Mouse (Mus musculus) intestine, embryonic 16.5 days (tissue): ENCODE results near the gene Tmem119. TPM values are rescaled to one million over a fixed set of nuclear protein-coding genes. Genes with fewer than 3 reads are reported as not detected.
A peak's percentile ranks its signal among the peaks of the same experiment; 100 is the strongest.

Experiments
- ATAC-seq: fragments of 200-750 bp; cut with Nextera tagmentation; 2 replicates; pipeline ENCODE4 v1.8.0; 2017; ENCODE audit warnings: moderate TSS enrichment, moderate library complexity
- H3K27ac ChIP-seq: fragments of 300-500 bp; sonication (generic); 2 replicates; pipeline ENCODE4 v1.5.1; 2014; ENCODE audit warnings: mild to moderate bottlenecking, low read length
- H3K27me3 ChIP-seq: fragments of 300-500 bp; sonication (generic); replicated peaks from 2 replicates; pipeline ENCODE4 v1.6.1; 2014; ENCODE audit warnings: low read length, control low read depth, mixed read lengths; ENCODE audit not compliant: control insufficient read depth, insufficient read depth
- H3K36me3 ChIP-seq: fragments of 300-500 bp; sonication (generic); 2 replicates; pipeline ENCODE4 v1.6.1; 2014; ENCODE audit warnings: low read length, control low read depth; ENCODE audit not compliant: control insufficient read depth, insufficient read depth
- H3K4me1 ChIP-seq: fragments of 300-500 bp; sonication (generic); 2 replicates; pipeline ENCODE4 v1.6.1; 2014; ENCODE audit warnings: low read length, control low read depth, mixed read lengths; ENCODE audit not compliant: control insufficient read depth, insufficient read depth
- H3K4me2 ChIP-seq: fragments of 300-500 bp; sonication (generic); 2 replicates; pipeline ENCODE4 v1.6.1; 2014; ENCODE audit warnings: low read depth, low read length, control low read depth
- H3K4me3 ChIP-seq: fragments of 300-500 bp; sonication (generic); 2 replicates; pipeline ENCODE4 v1.5.1; 2014; ENCODE audit warnings: mild to moderate bottlenecking, low read length
- H3K9ac ChIP-seq: fragments of 300-500 bp; sonication (generic); 2 replicates; pipeline ENCODE4 v1.6.1; 2014; ENCODE audit warnings: low read depth, low read length
- H3K9me3 ChIP-seq: fragments of 300-500 bp; sonication (generic); 2 replicates; pipeline ENCODE4 v1.6.1; 2016; ENCODE audit warnings: low read length, control low read depth; ENCODE audit not compliant: control insufficient read depth
- WGBS: fragments of 180-500 bp; shearing (Covaris S2); extraction: QIAGEN DNeasy Blood & Tissue Kit; methylation state at CpG from one replicate; pipeline ENCODE4 v1.1.7; 2014; 5-methylcytosine and 5-hydroxymethylcytosine counted together
- polyA plus RNA-seq: library from polyadenylated mRNA; unstranded; fragments of >200 nt; fragmentation: Nextera tagmentation; extraction: Ambion mirVana; gene quantifications from 2 replicates; pipeline ENCODE4 v1.2.1, GENCODE M21; 2015

Gene Tmem119
- polyA plus RNA-seq, 1 experiment from 2014 or later: 63.7 TPM

GRCm38 (mm10) chr5:113840443-113840842 is 40.1 kb upstream of the Tmem119 start:
- H3K4me3 ChIP-seq: no peak overlapping the region
- no peaks in the 10 kb centered on the region for H3K9me3 ChIP-seq
- H3K4me1 ChIP-seq: peaks cover 6% of the 10 kb centered on the region; the same call in 1 of the 2 replicates
- peaks cover 10% of the 10 kb centered on the region for H3K36me3 ChIP-seq
- no peak for ATAC-seq
- WGBS: 85% methylated on average over 4 of the region's 4 CpGs
- no peak overlapping the region for H3K27ac ChIP-seq
- no peak overlapping the region for H3K9ac ChIP-seq
- no peaks in the 10 kb centered on the region for H3K27me3 ChIP-seq
- no peak overlapping the region for H3K4me2 ChIP-seq

- H3K4me2 ChIP-seq: no peak overlapping the region
- peaks cover 3% of the 10 kb centered on the region; the same call in 1 of the 2 replicates for H3K4me1 ChIP-seq
- H3K9ac ChIP-seq: no peak overlapping the region
- H3K36me3 ChIP-seq: no peaks in the 10 kb centered on the region; the same call in 1 of the 2 replicates
- no peaks in the 10 kb centered on the region for H3K27me3 ChIP-seq
- H3K27ac ChIP-seq: no peak overlapping the region
- WGBS: 80% methylated on average over 10 of the region's 10 CpGs
- H3K4me3 ChIP-seq: no peak overlapping the region
- no peaks in the 10 kb centered on the region for H3K9me3 ChIP-seq
- ATAC-seq: no peak
Measured at GRCm38 (mm10) chr5:113836961-113837360, 36.6 kb upstream of the Tmem119 start.

GRCm38 (mm10) chr5:113833316-113833947 is 33.1 kb upstream of the Tmem119 start:
- no peak overlapping the region for H3K27ac ChIP-seq
- no peak overlapping the region for H3K9ac ChIP-seq
- H3K9me3 ChIP-seq: no peaks in the 10 kb centered on the region
- 63% methylated on average over 16 of the region's 16 CpGs for WGBS
- H3K4me2 ChIP-seq: no peak overlapping the region
- no peaks in the 10 kb centered on the region for H3K36me3 ChIP-seq
- no peaks in the 10 kb centered on the region for H3K4me1 ChIP-seq
- H3K27me3 ChIP-seq: no peaks in the 10 kb centered on the region
- H3K4me3 ChIP-seq: no peak overlapping the region
- no peak for ATAC-seq

GRCm38 (mm10) chr5:113832490-113832901 is 32.2 kb upstream of the Tmem119 start, which contains the start of gene Selplg:
TSS of gene Selplg (minus strand) at chr5:113832644.
- Histone ChIP-seq H3K9ac (0 out of 2 replicates have a peak within 1 kb of the TSS, but pooled peaks have one; percentile 16), H3K36me3 (no peaks in the 10 kb centered on the region), H3K4me3 (no peak within 1 kb of the TSS), H3K9me3 (no peaks in the 10 kb centered on the region), H3K4me1 (no peaks in the 10 kb centered on the region), H3K27ac (no peak within 1 kb of the TSS), H3K27me3 (no peaks in the 10 kb centered on the region), H3K4me2 (no peak within 1 kb of the TSS)
- no peak for ATAC-seq
- 28% methylated on average over 8 of the region's 8 CpGs for WGBS

GRCm38 (mm10) chr5:113831741-113832140 is 31.4 kb upstream of the Tmem119 start:
- 46% methylated on average over 3 of the region's 3 CpGs for WGBS
- ATAC-seq: no peak
- no peaks in the 10 kb centered on the region for H3K9me3 ChIP-seq
- no peak overlapping the region for H3K4me3 ChIP-seq
- H3K4me2 ChIP-seq: no peak overlapping the region
- no peak overlapping the region for H3K27ac ChIP-seq
- H3K36me3 ChIP-seq: no peaks in the 10 kb centered on the region
- no peaks in the 10 kb centered on the region for H3K27me3 ChIP-seq
- no peaks in the 10 kb centered on the region for H3K4me1 ChIP-seq
- no peak overlapping the region for H3K9ac ChIP-seq

- WGBS: 83% methylated on average over 5 of the region's 5 CpGs
Measured at GRCm38 (mm10) chr5:113830796-113831195, 30.5 kb upstream of the Tmem119 start.

GRCm38 (mm10) chr5:113830292-113830643 is 30.0 kb upstream of the Tmem119 start:
- WGBS: 59% methylated on average over 10 of the region's 10 CpGs
- no peaks in the 10 kb centered on the region for H3K27me3 ChIP-seq
- peak overlapping the region; percentile 5; the same call in 1 of the 2 replicates for H3K4me3 ChIP-seq
- ATAC-seq: no peak
- no peak overlapping the region for H3K27ac ChIP-seq
- no peaks in the 10 kb centered on the region for H3K36me3 ChIP-seq
- no peaks in the 10 kb centered on the region for H3K4me1 ChIP-seq
- H3K9me3 ChIP-seq: no peaks in the 10 kb centered on the region
- H3K4me2 ChIP-seq: no peak overlapping the region
- H3K9ac ChIP-seq: no peak overlapping the region

More at GRCm38 (mm10) chr5:113830796-113831195, 30.5 kb upstream of the Tmem119 start:
- H3K27ac ChIP-seq: no peak overlapping the region
- no peak overlapping the region for H3K4me2 ChIP-seq
- H3K27me3 ChIP-seq: no peaks in the 10 kb centered on the region
- H3K36me3 ChIP-seq: no peaks in the 10 kb centered on the region
- ATAC-seq: no peak
- H3K4me1 ChIP-seq: no peaks in the 10 kb centered on the region
- H3K4me3 ChIP-seq: no peak overlapping the region
- no peak overlapping the region for H3K9ac ChIP-seq
- H3K9me3 ChIP-seq: no peaks in the 10 kb centered on the region

GRCm38 (mm10) chr5:113829566-113830291 is 29.4 kb upstream of the Tmem119 start:
- peak overlapping the region; percentile 5; the same call in 1 of the 2 replicates for H3K4me3 ChIP-seq
- ATAC-seq: no peak

GRCm38 (mm10) chr5:113828481-113828880 is 28.2 kb upstream of the Tmem119 start:
- no peak overlapping the region for H3K4me2 ChIP-seq
- no peaks in the 10 kb centered on the region for H3K9me3 ChIP-seq
- 0 out of 2 replicates have a peak, but pooled peaks have one; percentile 41 for ATAC-seq
- no peak overlapping the region for H3K9ac ChIP-seq
- no peak overlapping the region for H3K4me3 ChIP-seq
- H3K27ac ChIP-seq: no peak overlapping the region
- H3K4me1 ChIP-seq: no peaks in the 10 kb centered on the region
- H3K36me3 ChIP-seq: no peaks in the 10 kb centered on the region
- no peaks in the 10 kb centered on the region for H3K27me3 ChIP-seq
- 48% methylated on average over 7 of the region's 7 CpGs for WGBS

More at GRCm38 (mm10) chr5:113829566-113830291, 29.4 kb upstream of the Tmem119 start:
- no peak overlapping the region for H3K27ac ChIP-seq
- no peak overlapping the region for H3K4me2 ChIP-seq
- H3K36me3 ChIP-seq: no peaks in the 10 kb centered on the region
- H3K9me3 ChIP-seq: no peaks in the 10 kb centered on the region
- H3K27me3 ChIP-seq: no peaks in the 10 kb centered on the region
- WGBS: 78% methylated on average over 7 of the region's 7 CpGs
- H3K9ac ChIP-seq: no peak overlapping the region
- H3K4me1 ChIP-seq: no peaks in the 10 kb centered on the region
